Mouse (Mus musculus) liver, embryonic 14.5 days (tissue): Measurements from ENCODE around the gene Unc13d.

Source experiments
- CTCF ChIP-seq: IDR thresholded peaks from 2 replicates; pipeline ENCODE4 v1.5.1; 2016; ENCODE audit warnings: antibody characterized with exemption, low read depth, control low read depth
- EP300 ChIP-seq: IDR thresholded peaks from 2 replicates; pipeline ENCODE4 v1.6.1; 2016; ENCODE audit warnings: antibody characterized with exemption, low read depth

GRCm38 (mm10) chr11:116075539-116076265, 2.1 kb downstream of the Unc13d start:
- TF ChIP-seq EP300 (no peak), CTCF (peak; percentile 64)
